Mouse (Mus musculus): Measurements from ENCODE around the gene Cfap97d1. TPM values are rescaled to one million over a fixed set of nuclear protein-coding genes. Genes with fewer than 3 reads are reported as not detected.

Cfap97d1 gene
- total RNA-seq, 1 experiment from 2014 or later, result not detected

DNA sequence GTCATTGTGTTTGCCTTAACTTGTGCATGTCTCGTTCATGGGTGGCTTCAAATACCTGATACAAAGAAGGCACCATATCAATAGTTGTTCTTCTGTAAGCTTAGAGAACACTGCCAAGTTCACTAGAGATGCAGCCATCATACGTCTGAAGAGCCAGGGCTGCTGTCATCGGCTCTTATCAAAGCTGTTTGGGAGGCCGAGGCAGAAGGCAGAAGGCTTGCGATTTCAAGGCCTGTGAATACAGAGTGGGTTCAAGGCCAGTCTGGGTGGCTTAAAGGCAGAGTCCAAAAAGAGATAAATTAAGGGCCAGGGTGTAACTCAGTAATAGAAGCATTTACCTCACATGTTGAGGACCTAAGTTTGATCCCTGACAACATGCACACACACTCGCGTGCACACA lies 52.3 kb downstream of the Cfap97d1 start:
- no peak for DNase-seq

DNA sequence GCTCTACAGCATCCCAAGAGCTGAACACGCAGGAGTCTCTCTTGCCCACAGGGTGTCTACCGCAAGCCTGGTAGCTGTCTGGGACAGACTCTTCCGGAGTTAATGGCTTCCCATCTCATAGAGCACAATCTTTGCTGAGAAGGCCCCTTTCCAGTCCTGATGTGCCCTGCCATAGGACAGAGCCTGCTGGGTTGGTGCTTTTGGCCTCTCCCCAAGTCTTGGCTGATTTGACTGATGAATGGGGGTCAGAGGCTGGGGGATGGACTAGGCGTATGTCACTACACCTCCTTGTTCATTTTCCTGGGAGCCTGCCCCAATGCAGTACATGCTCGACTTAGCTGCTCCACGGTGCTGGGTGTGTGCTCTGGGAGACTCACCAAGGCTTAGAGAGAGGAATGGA lies 53.7 kb downstream of the Cfap97d1 start:
- DNase-seq, result no peak

DNA sequence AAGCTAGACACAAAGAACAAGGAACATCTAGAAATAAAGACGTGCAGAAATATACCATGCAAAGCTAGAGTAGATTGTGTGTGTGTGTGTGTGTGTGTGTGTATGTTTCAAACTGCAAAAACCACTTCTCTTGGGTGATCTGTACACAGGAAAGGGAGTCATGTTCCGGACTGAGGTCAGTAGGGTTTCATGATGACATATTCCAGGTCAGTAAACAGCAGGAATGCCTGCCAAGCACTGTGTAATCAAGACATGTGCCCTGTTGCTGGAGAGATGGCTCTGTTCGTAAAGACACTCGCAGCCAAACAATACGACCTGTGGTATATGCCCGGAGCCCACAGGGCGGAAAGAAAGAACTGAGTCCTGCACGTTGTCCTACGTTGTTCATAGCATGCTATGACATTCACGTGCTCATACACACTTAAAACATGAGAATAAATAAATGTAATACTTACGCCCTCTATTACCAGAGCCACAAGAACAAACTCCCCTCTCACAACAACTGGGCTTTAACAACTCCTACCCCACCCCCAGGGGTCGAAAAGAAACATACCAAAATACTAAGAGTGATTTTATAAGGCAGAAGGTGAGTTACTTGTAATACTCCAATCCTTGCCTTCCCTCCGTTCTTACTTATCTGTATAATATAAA lies 55.5 kb downstream of the Cfap97d1 start:
- no peak for DNase-seq

DNA sequence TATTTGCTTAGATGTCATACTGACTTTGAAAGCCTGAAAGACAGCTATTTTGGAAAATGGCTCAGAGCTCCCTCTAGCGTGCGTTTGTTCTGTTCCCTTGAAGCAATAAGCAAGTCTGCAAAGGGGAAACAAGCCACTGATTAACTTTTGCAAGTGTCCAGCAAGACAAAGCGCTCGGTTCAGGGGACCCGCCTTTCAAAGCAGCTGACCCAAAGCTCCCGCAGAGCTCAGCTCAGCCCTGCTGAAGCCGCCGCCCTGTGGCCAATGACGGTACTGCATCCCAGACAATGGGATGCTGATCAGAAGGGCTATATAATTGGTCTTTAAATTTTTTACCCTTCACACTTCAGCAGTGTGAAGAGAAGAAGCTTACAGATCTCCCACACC lies 56.1 kb downstream of the Cfap97d1 start:
- DNase-seq, result peak; percentile 92

DNA sequence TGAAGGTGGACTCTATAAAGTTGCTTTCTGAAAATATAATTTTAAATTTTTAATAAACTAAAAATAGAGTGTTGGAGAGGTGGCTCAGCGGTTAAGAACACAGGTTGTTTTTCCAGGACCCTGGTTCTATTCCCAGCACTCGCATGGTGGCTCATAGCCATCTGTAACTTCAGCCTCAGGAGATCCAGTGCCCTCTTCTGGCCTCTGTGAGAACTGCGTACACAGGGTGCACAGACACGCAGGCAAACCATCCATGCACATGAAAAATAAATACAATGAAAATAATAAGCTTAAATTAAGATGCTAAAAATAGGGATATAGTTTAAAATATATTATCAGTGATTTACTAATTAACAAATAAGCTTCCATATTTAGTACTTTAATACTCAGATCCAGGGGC lies 56.6 kb downstream of the Cfap97d1 start:
- DNase-seq, result no peak

DNA sequence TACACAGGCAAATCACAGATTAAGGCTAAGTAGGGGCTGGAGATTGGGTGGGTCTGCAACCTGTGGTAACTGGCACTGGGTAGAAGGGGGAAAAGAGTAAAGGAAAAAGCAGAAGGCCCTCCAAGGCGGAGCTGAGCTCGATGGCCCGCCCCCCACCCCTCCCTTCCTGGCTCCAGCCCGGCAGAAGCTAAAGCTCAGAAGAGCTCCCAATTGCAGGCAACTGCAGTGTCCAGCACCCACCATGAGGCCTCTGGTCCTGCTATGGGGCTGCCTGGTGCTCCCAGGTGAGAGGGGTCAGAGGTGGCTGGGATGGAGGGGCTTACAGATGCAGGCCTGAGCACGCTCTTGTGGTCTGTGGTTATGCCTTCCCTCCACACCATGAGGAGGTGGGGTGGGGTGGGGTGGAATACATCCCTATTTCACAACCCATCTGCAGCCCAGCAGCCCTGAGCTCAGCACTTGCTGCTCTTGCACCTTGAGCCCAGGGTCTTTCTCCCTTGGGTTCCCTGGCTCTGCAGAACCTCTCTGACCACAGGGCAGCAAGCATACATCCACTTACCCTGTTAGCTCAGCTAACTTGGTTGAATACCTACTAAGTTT lies 57.4 kb downstream of the Cfap97d1 start, which contains the start of gene Cd300lg:
TSS of gene Cd300lg (plus strand) at position 160 of the 600 bp plus-strand sequence.
- no peak for DNase-seq

Other genes starting within 250 kb of the Cfap97d1 start
- gene Etv4, start 198.9 kb upstream of the Cfap97d1 start, total RNA-seq (2021), result 3.0 and 3.6 TPM in 2 replicates
- 8.4 and 9.2 TPM in 2 replicates for gene Meox1, start 89.9 kb upstream of the Cfap97d1 start, total RNA-seq (2021)
- 1.6 TPM in 1 of 2 replicates, not detected in the other for gene Sost, start 17.3 kb upstream of the Cfap97d1 start, total RNA-seq (2021)
- gene Dusp3, start 2.7 kb downstream of the Cfap97d1 start, total RNA-seq (2021), result 100 and 103 TPM in 2 replicates
- 9.0 and 14.8 TPM in 2 replicates for gene Mpp3, start 44.2 kb downstream of the Cfap97d1 start, total RNA-seq (2021)
- 50.5 and 61.4 TPM in 2 replicates for gene Cd300lg, start 57.2 kb downstream of the Cfap97d1 start, total RNA-seq (2021)
- gene Mpp2, start 104.2 kb downstream of the Cfap97d1 start, total RNA-seq (2021), result 8.6 and 10.1 TPM in 2 replicates
- not detected in 2 replicates for gene Ppy, start 117.0 kb downstream of the Cfap97d1 start, total RNA-seq (2021)
- gene Pyy, start 123.6 kb downstream of the Cfap97d1 start, total RNA-seq (2021), result not detected in 2 replicates
- gene Nags, start 161.2 kb downstream of the Cfap97d1 start, total RNA-seq (2021), result 0.60 and 5.8 TPM in 2 replicates
- gene Tmem101, start 172.1 kb downstream of the Cfap97d1 start, total RNA-seq (2021), result 14.4 and 16.5 TPM in 2 replicates
- gene Lsm12, start 201.0 kb downstream of the Cfap97d1 start, total RNA-seq (2021), result 78.7 and 81.0 TPM in 2 replicates
- 82.8 and 83.7 TPM in 2 replicates for gene G6pc3, start 205.3 kb downstream of the Cfap97d1 start, total RNA-seq (2021)
- gene Hdac5, start 245.9 kb downstream of the Cfap97d1 start, total RNA-seq (2021), result 81.1 and 83.7 TPM in 2 replicates